Comparison of ENCODE assay signal across 22 mouse cellular contexts in the genomic region with DNA sequence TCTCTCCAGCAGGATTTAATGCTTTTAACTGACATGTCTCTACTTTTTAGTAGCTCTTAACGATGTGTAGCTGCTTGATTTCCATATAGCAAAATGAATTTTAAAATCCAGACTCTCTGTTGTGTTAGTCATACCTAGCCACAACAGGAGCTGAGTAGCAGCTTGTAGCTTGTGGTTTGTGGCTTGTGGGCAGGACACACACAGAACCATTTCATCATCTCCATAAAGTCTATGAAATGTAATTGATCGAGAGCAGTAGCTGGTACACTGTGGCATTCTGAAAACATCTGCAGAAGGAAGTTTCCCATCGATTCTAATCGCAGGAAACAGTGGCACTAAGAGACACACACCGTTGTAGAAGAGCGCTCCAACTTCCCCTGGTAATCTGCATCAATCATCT. TPM values are rescaled to one million over a fixed set of nuclear protein-coding genes. Genes with fewer than 3 reads are reported as not detected.
DNase-seq lines count a peak whose midpoint lies in the region; ATAC-seq lines count a peak whose summit lies in the region.
"Had no signal": no experiment of that assay in that cellular context is flagged by ENCODE, and none has a peak within 500 bp of the region (broad histone marks: within the 10 kb centered on the region; RNA-seq: fewer than 3 reads in every experiment).

No protein-coding gene starts in this region.

- H3K4me1 ChIP-seq in heart, embryonic 11.5 days (ENCODE audit: control insufficient read depth, insufficient read depth, low read length), result no peaks in the 10 kb centered on the region

- no peak overlapping the region for H3K4me3 ChIP-seq in heart, embryonic 11.5 days (ENCODE audit: low read depth, low read length)
- H3K4me3 ChIP-seq: embryonic facial prominence, embryonic 10.5 days; forebrain, embryonic 12.5 days; gastrocnemius, adult 2 months; limb, embryonic 15.5 days had no signal

- no peaks in the 10 kb centered on the region for H3K9me3 ChIP-seq in heart, embryonic 11.5 days (replicated peaks; ENCODE audit: control insufficient read depth, low read length)
- H3K9me3 ChIP-seq: embryonic facial prominence, embryonic 10.5 days; forebrain, embryonic 12.5 days; limb, embryonic 15.5 days had no signal

- no peaks in the 10 kb centered on the region for H3K27me3 ChIP-seq in heart, embryonic 11.5 days (ENCODE audit: control insufficient read depth, insufficient read depth, low read length)
- H3K27me3 ChIP-seq: forebrain, embryonic 12.5 days; limb, embryonic 15.5 days had no signal

- H3K27ac ChIP-seq in heart, embryonic 11.5 days (ENCODE audit: low read depth, low read length), result no peak overlapping the region
- H3K27ac ChIP-seq: embryonic facial prominence, embryonic 10.5 days; forebrain, embryonic 12.5 days; gastrocnemius, adult 2 months; kidney, postnatal 0 days; limb, embryonic 15.5 days had no signal

- 70% methylated on average over 6 of the region's 6 CpGs for WGBS in heart, embryonic 11.5 days (ENCODE audit: insufficient replicate concordance)

- ATAC-seq in activated CD4-positive, CD25-positive, alpha-beta regulatory T cell, adult 4 months, result peak; percentile 82
- ATAC-seq in megakaryocyte, adult 5-6 weeks (ENCODE audit: poor library complexity, severe bottlenecking), result peak; percentile 90
- no peak for ATAC-seq in heart, embryonic 11.5 days (replicated peaks; ENCODE audit: insufficient number of reproducible peaks, low FRiP score, low TSS enrichment)
- ATAC-seq: hindbrain, embryonic 16.5 days had no signal

- no peak overlapping the region for H3K9ac ChIP-seq in heart, embryonic 11.5 days (ENCODE audit: low read depth, low read length)
- H3K9ac ChIP-seq: forebrain, embryonic 12.5 days; limb, embryonic 15.5 days had no signal

- no peaks in the 10 kb centered on the region for H3K36me3 ChIP-seq in heart, embryonic 11.5 days (ENCODE audit: control insufficient read depth, insufficient read depth, low read length)
- H3K36me3 ChIP-seq: embryonic facial prominence, embryonic 10.5 days; forebrain, embryonic 12.5 days; limb, embryonic 15.5 days had no signal

- H3K4me2 ChIP-seq in heart, embryonic 11.5 days, result no peak overlapping the region
- H3K4me2 ChIP-seq: forebrain, embryonic 12.5 days; limb, embryonic 15.5 days had no signal

- DNase-seq in thymus, postnatal 0 days (ENCODE audit: low spot score), result peak; percentile 32
- DNase-seq in thymus, postnatal 36 days, result no peak
- DNase-seq in left cerebral cortex, adult 9 months (ENCODE audit: low spot score in 2 of 2), result no peak
- DNase-seq in lung, postnatal 10 days, result no peak
- DNase-seq in urinary bladder, postnatal 4 days (ENCODE audit: low spot score in 2 of 2), result no peak
- DNase-seq: adrenal gland, adult 8-10 months; cerebellum, adult 11-12 months; cerebellum, postnatal 25 days; gastrocnemius, adult 2 months; heart, adult 11 months; heart, postnatal 4 days; kidney, adult 11 months; lung, postnatal 14 days; thymus, postnatal 4 days had no signal

RNA-seq across cellular contexts. Expression of gene Mrps31, which starts 5.4 kb away (rescaled TPM):
- 42.4 and 42.6 TPM in 2 replicates for polyA plus RNA-seq in thymus, postnatal 0 days (2015; fragmentation: Nextera tagmentation; extraction: Ambion mirVana)
- 10 to 100 TPM; 21.4 to 22.8 TPM for polyA plus RNA-seq in activated CD4-positive, CD25-positive, alpha-beta regulatory T cell, adult 4 months (2017; shearing (Covaris generic))
- 12.9 and 15.7 TPM in 2 replicates for total RNA-seq in megakaryocyte, adult 5-6 weeks (2015)
- 14.4 and 15.9 TPM in 2 replicates for total RNA-seq in megakaryocyte, adult 5-6 weeks (2017)
- 46.9 and 47.4 TPM in 2 replicates for polyA plus RNA-seq in heart, embryonic 11.5 days (2014; fragmentation: Nextera tagmentation; extraction: Ambion mirVana)

RNA-seq across cellular contexts. Expression of gene Slc25a15, which starts 7.3 kb away (rescaled TPM):
- polyA plus RNA-seq in thymus, postnatal 0 days (2015; fragmentation: Nextera tagmentation; extraction: Ambion mirVana), result 11.5 and 11.8 TPM in 2 replicates
- polyA plus RNA-seq in activated CD4-positive, CD25-positive, alpha-beta regulatory T cell, adult 4 months (2017; shearing (Covaris generic)), result 1 to 10 TPM; 2.9 to 3.8 TPM
- total RNA-seq in megakaryocyte, adult 5-6 weeks (2015), result 2.3 and 2.9 TPM in 2 replicates
- total RNA-seq in megakaryocyte, adult 5-6 weeks (2017), result 3.8 and 4.1 TPM in 2 replicates
- polyA plus RNA-seq in heart, embryonic 11.5 days (2014; fragmentation: Nextera tagmentation; extraction: Ambion mirVana), result 11.1 and 14.9 TPM in 2 replicates
